Mouse (Mus musculus) thymus, adult 2 months (tissue): ENCODE measurements around the gene Ins2.

Source experiments
- CTCF ChIP-seq: fragments of 200-500 bp; IDR thresholded peaks from 2 replicates; pipeline ENCODE4 v1.5.1; 2012; ENCODE audit warnings: mild to moderate bottlenecking, control low read depth, low read length, moderate library complexity, borderline replicate concordance; ENCODE audit not compliant: control insufficient read depth, poor library complexity, insufficient read depth; ENCODE audit errors: extremely low read depth
- POLR2A ChIP-seq: fragments of 200-500 bp; IDR thresholded peaks from 2 replicates; pipeline ENCODE4 v1.6.1; 2012; ENCODE audit warnings: mild to moderate bottlenecking, low read length, control low read depth, moderate library complexity; ENCODE audit not compliant: control insufficient read depth, poor library complexity, insufficient read depth; ENCODE audit errors: extremely low read depth

DNA sequence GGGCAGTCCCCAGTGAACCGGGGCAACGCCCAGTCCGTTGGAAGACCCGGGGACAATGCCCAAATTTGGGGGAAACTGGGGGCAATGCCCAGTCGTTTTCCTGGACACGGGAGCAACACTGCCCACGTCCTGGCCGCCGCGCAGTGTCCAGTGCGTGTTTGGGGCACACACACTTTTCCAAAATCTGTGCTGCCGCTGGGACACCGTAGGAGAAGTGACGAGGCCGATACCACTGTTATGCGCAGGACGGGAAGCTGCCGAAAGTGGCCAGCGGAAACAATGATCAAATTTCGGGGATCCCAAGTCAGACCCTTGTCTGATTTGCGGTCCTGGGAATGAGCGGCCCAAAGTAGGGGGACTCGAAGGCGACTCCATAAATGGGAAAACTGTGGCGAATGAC, 82.1 kb downstream of the Ins2 start:
- no peak for TF ChIP-seq CTCF
- no peak for TF ChIP-seq POLR2A
